Mouse (Mus musculus) ES-E14 (cell line): ENCODE measurements around the gene Tmbim7. TPM values are rescaled to one million over a fixed set of nuclear protein-coding genes. Genes with fewer than 3 reads are reported as not detected.

Experiments used
- DNase-seq: peaks from one replicate; pipeline ENCODE4 v3.0.0-alpha.2; 2013; ENCODE audit warnings: low read depth, low spot score
- H3K27ac ChIP-seq: 2 replicates; pipeline ENCODE4 v1.5.1; 2012; ENCODE audit warnings: low read depth, mild to moderate bottlenecking, low read length, moderate library complexity, mixed read lengths; ENCODE audit not compliant: poor library complexity, insufficient read depth, severe bottlenecking
- H3K36me3 ChIP-seq: 2 replicates; pipeline ENCODE4 v1.6.1; 2012; ENCODE audit warnings: mild to moderate bottlenecking, low read length, moderate library complexity, mixed read lengths; ENCODE audit not compliant: control insufficient read depth, poor library complexity, insufficient read depth, severe bottlenecking
- H3K4me1 ChIP-seq, 2 experiments: fragments of 150-350 bp in 1 of 2; sonication (generic) in 1 of 2; 2 replicates each; pipeline ENCODE4 v1.6.1; 2012; ENCODE audit warnings: low read length in 2 of 2, mild to moderate bottlenecking in 1 of 2, mixed read lengths in 1 of 2; ENCODE audit not compliant: control insufficient read depth in 2 of 2, insufficient read depth in 2 of 2, poor library complexity in 1 of 2
- H3K4me3 ChIP-seq, 2 experiments: fragments of 150-350 bp in 1 of 2; sonication (generic) in 1 of 2; 2 replicates each; pipeline ENCODE4 v1.5.1; 2012; ENCODE audit warnings: low read length in 2 of 2, low read depth in 1 of 2, mild to moderate bottlenecking in 1 of 2, mixed read lengths in 1 of 2; ENCODE audit not compliant: insufficient read depth in 1 of 2, poor library complexity in 1 of 2, severe bottlenecking in 1 of 2
- H3K9ac ChIP-seq: 2 replicates; pipeline ENCODE4 v1.6.1; 2012; ENCODE audit warnings: low read depth, mild to moderate bottlenecking, low read length, mixed read lengths; ENCODE audit not compliant: poor library complexity, insufficient read depth, severe bottlenecking
- H3K9me3 ChIP-seq: fragments of 150-350 bp; sonication (generic); 2 replicates; pipeline ENCODE4 v1.6.1; 2012; ENCODE audit warnings: low read depth, mild to moderate bottlenecking, low read length; ENCODE audit not compliant: control insufficient read depth, insufficient read depth
- CHD2 ChIP-seq: IDR thresholded peaks from 2 replicates; pipeline ENCODE4 v1.6.1; 2014; ENCODE audit warnings: mild to moderate bottlenecking, low read depth, low read length, inconsistent platforms
- HCFC1 ChIP-seq: IDR thresholded peaks from 2 replicates; pipeline ENCODE4 v1.6.1; 2012; ENCODE audit warnings: low read length, inconsistent platforms, borderline replicate concordance; ENCODE audit not compliant: insufficient read depth
- MAFK ChIP-seq: IDR thresholded peaks from 2 replicates; pipeline ENCODE4 v1.6.1; 2014; ENCODE audit warnings: mild to moderate bottlenecking, low read depth, low read length, inconsistent platforms; ENCODE audit not compliant: insufficient read depth
- ZC3H11A ChIP-seq: IDR thresholded peaks from 2 replicates; pipeline ENCODE4 v1.6.1; 2012; ENCODE audit warnings: low read depth, mild to moderate bottlenecking, inconsistent platforms, low read length, borderline replicate concordance
- ZNF384 ChIP-seq: IDR thresholded peaks from 2 replicates; pipeline ENCODE4 v1.6.1; 2012; ENCODE audit warnings: low read depth, low read length, inconsistent platforms
- in situ Hi-C, 2 experiments: fragments of 600-800 bp; cut with MboI; formaldehyde crosslinking; loops; one replicate each; pipeline ENCODE4 v1.15.1; 2025; ENCODE audit warnings: low sequenced_read_pairs in 2 of 2, inconsistent platforms in 1 of 2; ENCODE audit not compliant: unreplicated experiment in 2 of 2
- total RNA-seq: library from RNA; depleted of rRNA; stranded (reverse); fragments of 300-350 nt; gene quantifications from 2 replicates; pipeline ENCODE4 v1.2.3, GENCODE M21; 2012

Gene Tmbim7
- total RNA-seq, 1 experiment: not detected

- H3K36me3 ChIP-seq: no peaks in the 10 kb centered on the region
- no peak overlapping the region for H3K9ac ChIP-seq
- no peak for DNase-seq
- H3K4me1 ChIP-seq: no peaks in the 10 kb centered on the region
- no peaks in the 10 kb centered on the region for H3K9me3 ChIP-seq
- no peak overlapping the region for H3K27ac ChIP-seq
- in situ Hi-C loops: no loop called here
- H3K4me3 ChIP-seq: no peak overlapping the region
- no peak for TF ChIP-seq MAFK
- TF ChIP-seq CHD2: no peak
- TF ChIP-seq ZC3H11A: no peak
- TF ChIP-seq HCFC1: no peak
- TF ChIP-seq ZNF384: no peak
Observed at GRCm38 (mm10) chr5:3666585-3666984, 15.6 kb downstream of the Tmbim7 start.

DNA sequence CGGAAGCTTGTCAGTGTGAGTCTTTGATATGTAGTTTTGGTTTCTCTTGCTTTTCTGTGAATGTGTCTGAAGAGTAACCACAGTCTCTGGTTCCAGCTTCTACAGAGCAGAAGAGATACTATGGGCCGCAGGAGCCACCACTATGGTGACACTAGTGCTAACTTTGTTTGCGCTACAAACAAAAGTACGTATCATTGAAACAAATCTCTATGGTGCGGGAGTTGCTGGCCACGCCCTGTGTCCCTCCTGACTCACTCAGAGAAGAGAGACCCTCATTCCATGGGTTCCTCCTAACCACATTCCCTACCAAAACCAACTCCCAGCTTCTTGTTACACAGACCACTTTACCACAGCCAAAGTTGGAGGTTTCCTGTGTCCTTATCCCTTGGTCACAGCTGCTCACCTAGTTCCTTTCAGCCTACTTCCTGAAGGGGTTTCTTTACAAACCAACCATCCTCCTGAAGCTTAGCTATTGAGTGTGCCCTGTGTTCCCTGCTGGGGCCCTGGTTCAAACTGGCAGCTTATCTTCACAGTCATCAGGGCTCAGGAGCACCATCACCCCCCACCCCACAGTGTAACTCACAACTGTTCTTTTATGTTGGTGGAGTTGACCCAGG is 19.1 kb downstream of the Tmbim7 start:
- Histone ChIP-seq H3K4me3 (no peak overlapping the region), H3K9ac (no peak overlapping the region), H3K9me3 (no peaks in the 10 kb centered on the region), H3K27ac (no peak overlapping the region), H3K36me3 (no peaks in the 10 kb centered on the region), H3K4me1 (no peaks in the 10 kb centered on the region)
- no peak for DNase-seq
- TF ChIP-seq ZNF384: no peak
- no peak for TF ChIP-seq ZC3H11A
- TF ChIP-seq CHD2: no peak
- no peak for TF ChIP-seq MAFK
- TF ChIP-seq HCFC1: no peak
- in situ Hi-C loops: no loop called here

DNA sequence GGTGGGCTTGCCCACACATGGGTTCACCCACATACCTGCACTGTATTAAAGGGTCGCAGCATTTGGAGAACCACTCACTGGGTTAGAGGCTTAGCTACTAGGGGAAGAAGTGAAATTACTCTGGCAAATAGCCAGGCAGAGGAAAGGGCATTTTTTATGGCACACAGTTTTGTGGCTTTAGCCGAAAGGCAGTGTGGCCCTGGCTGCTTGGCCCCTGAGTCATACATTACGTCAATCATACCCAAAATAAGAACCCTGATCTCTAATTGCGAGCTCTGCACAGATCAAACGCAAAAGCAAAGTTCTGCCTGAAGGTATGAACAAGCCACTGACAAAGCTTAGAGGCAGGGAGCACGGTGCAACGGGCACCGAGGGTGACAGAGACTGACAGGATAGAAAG is 37.3 kb downstream of the Tmbim7 start:
- in situ Hi-C loops: no loop called here
- Histone ChIP-seq H3K4me3 (no peak overlapping the region), H3K4me1 (no peaks in the 10 kb centered on the region), H3K36me3 (peaks cover 13% of the 10 kb centered on the region), H3K27ac (no peak overlapping the region), H3K9ac (no peak overlapping the region), H3K9me3 (no peaks in the 10 kb centered on the region)
- TF ChIP-seq ZC3H11A: no peak
- no peak for DNase-seq

DNA sequence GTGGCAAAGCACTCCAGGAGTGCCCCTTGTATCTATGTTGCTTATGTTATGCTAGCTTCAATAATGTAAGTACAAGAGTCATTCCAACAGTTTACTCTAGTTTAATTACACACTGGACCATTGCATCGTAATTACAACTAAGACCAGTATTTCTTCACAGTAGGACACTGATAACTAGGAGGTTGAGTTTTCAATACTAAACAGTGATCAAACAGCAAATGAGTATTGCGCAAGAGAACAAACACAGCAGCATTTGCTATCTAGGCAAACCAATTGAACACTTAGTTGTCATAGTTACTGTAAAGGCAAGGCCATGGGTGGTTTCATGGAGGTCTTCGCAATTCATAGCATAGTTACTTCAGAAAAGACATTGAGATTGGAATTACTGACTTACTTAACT is 40.3 kb downstream of the Tmbim7 start:
- peaks cover 17% of the 10 kb centered on the region for H3K36me3 ChIP-seq
- in situ Hi-C loops: no loop called here

DNA sequence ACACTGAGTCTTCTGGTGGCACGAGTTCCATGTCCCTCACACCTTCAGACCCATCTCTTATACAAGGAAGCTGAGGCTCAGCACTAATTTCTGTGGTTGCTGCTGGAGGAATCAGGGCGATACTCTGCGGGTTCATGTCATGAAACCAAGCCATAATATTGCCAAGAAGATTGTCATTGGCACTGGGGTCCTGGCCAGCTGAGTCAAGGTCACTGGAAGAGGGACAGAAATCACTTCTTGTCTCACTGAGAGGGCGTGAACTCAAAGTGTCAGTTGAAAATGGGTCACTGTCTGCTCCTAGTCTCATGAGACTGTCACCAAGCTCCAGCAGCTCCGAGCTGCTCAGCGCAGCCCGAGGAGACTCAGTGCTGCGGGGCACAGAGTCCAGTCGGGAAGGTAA is 42.0 kb downstream of the Tmbim7 start:
- no peak overlapping the region for H3K27ac ChIP-seq
- no peaks in the 10 kb centered on the region for H3K9me3 ChIP-seq
- DNase-seq: no peak
- H3K4me3 ChIP-seq: no peak overlapping the region
- TF ChIP-seq CHD2 (no peak), HCFC1 (no peak), MAFK (no peak), ZC3H11A (no peak), ZNF384 (no peak)
- H3K4me1 ChIP-seq: no peaks in the 10 kb centered on the region
- in situ Hi-C loops: no loop called here
- no peak overlapping the region for H3K9ac ChIP-seq
- peaks cover 17% of the 10 kb centered on the region for H3K36me3 ChIP-seq

More for the DNA sequence above, 40.3 kb downstream of the Tmbim7 start:
- Histone ChIP-seq H3K9me3 (no peaks in the 10 kb centered on the region), H3K4me3 (no peak overlapping the region), H3K27ac (no peak overlapping the region), H3K4me1 (no peaks in the 10 kb centered on the region), H3K9ac (no peak overlapping the region)
- no peak for TF ChIP-seq MAFK
- no peak for TF ChIP-seq ZC3H11A
- no peak for TF ChIP-seq ZNF384
- TF ChIP-seq CHD2: no peak
- no peak for DNase-seq
